Mouse (Mus musculus): ENCODE data around the gene Gm45785. TPM values are rescaled to one million over a fixed set of nuclear protein-coding genes. Genes with fewer than 3 reads are reported as not detected.

Gene Gm45785
- polyA plus RNA-seq, 1 experiment from 2014 or later = not detected

Other genes starting within 250 kb of the Gm45785 start
- gene Olfr61, start 227.4 kb downstream of the Gm45785 start, polyA plus RNA-seq (2014; fragmentation: Nextera tagmentation; extraction: Ambion mirVana) = not detected in 2 replicates
- not detected in 2 replicates for gene Olfr53, start 209.9 kb downstream of the Gm45785 start, polyA plus RNA-seq (2014; fragmentation: Nextera tagmentation; extraction: Ambion mirVana)
- gene Olfr539, start 196.4 kb downstream of the Gm45785 start, polyA plus RNA-seq (2014; fragmentation: Nextera tagmentation; extraction: Ambion mirVana) = 0.20 TPM in 1 of 2 replicates, not detected in the other
- not detected in 2 replicates for gene Olfr45, start 174.4 kb downstream of the Gm45785 start, polyA plus RNA-seq (2014; fragmentation: Nextera tagmentation; extraction: Ambion mirVana)
- gene Olfr541, start 159.1 kb downstream of the Gm45785 start, polyA plus RNA-seq (2014; fragmentation: Nextera tagmentation; extraction: Ambion mirVana) = not detected in 2 replicates
- not detected in 2 replicates for gene Cyp2e1, start 92.6 kb downstream of the Gm45785 start, polyA plus RNA-seq (2014; fragmentation: Nextera tagmentation; extraction: Ambion mirVana)
- 0.35 and 0.69 TPM in 2 replicates for gene Syce1, start 68.5 kb downstream of the Gm45785 start, polyA plus RNA-seq (2014; fragmentation: Nextera tagmentation; extraction: Ambion mirVana)
- 1.4 and 2.3 TPM in 2 replicates for gene Zfp941, start 34.2 kb downstream of the Gm45785 start, polyA plus RNA-seq (2014; fragmentation: Nextera tagmentation; extraction: Ambion mirVana)
- 7.6 and 12.9 TPM in 2 replicates for gene Urah, start 21.3 kb downstream of the Gm45785 start, polyA plus RNA-seq (2014; fragmentation: Nextera tagmentation; extraction: Ambion mirVana)
- gene Scgb1c1, start 10.8 kb downstream of the Gm45785 start, polyA plus RNA-seq (2014; fragmentation: Nextera tagmentation; extraction: Ambion mirVana) = 0.88 and 3.6 TPM in 2 replicates
- not detected in 2 replicates for gene Odf3, start 8.5 kb downstream of the Gm45785 start, polyA plus RNA-seq (2014; fragmentation: Nextera tagmentation; extraction: Ambion mirVana)
- gene Ric8a, start 626 bp upstream of the Gm45785 start, polyA plus RNA-seq (2014; fragmentation: Nextera tagmentation; extraction: Ambion mirVana) = 76.0 and 80.0 TPM in 2 replicates
- gene Bet1l, start 1.2 kb upstream of the Gm45785 start, polyA plus RNA-seq (2014; fragmentation: Nextera tagmentation; extraction: Ambion mirVana) = 65.4 and 75.3 TPM in 2 replicates
- gene Psmd13, start 25.6 kb upstream of the Gm45785 start, polyA plus RNA-seq (2014; fragmentation: Nextera tagmentation; extraction: Ambion mirVana) = 127 and 140 TPM in 2 replicates
- 18.3 and 19.9 TPM in 2 replicates for gene Sirt3, start 26.0 kb upstream of the Gm45785 start, polyA plus RNA-seq (2014; fragmentation: Nextera tagmentation; extraction: Ambion mirVana)
- 55.5 and 92.1 TPM in 2 replicates for gene Cox8b, start 44.1 kb upstream of the Gm45785 start, polyA plus RNA-seq (2014; fragmentation: Nextera tagmentation; extraction: Ambion mirVana)
- 0.19 and 0.42 TPM in 2 replicates for gene Nlrp6, start 64.6 kb upstream of the Gm45785 start, polyA plus RNA-seq (2014; fragmentation: Nextera tagmentation; extraction: Ambion mirVana)
- gene Pgghg, start 85.1 kb upstream of the Gm45785 start, polyA plus RNA-seq (2014; fragmentation: Nextera tagmentation; extraction: Ambion mirVana) = 22.7 and 25.5 TPM in 2 replicates
- 108 and 179 TPM in 2 replicates for gene Ifitm5, start 94.0 kb upstream of the Gm45785 start, polyA plus RNA-seq (2014; fragmentation: Nextera tagmentation; extraction: Ambion mirVana)
- gene Gm45717, start 99.6 kb upstream of the Gm45785 start, polyA plus RNA-seq (2014; fragmentation: Nextera tagmentation; extraction: Ambion mirVana) = 0.89 TPM in 1 of 2 replicates, not detected in the other
- 1,406 and 1,438 TPM in 2 replicates for gene Ifitm2, start 99.7 kb upstream of the Gm45785 start, polyA plus RNA-seq (2014; fragmentation: Nextera tagmentation; extraction: Ambion mirVana)
- 63.4 and 76.6 TPM in 2 replicates for gene Ifitm1, start 110.9 kb upstream of the Gm45785 start, polyA plus RNA-seq (2014; fragmentation: Nextera tagmentation; extraction: Ambion mirVana)
- 170 and 178 TPM in 2 replicates for gene Ifitm3, start 154.4 kb upstream of the Gm45785 start, polyA plus RNA-seq (2014; fragmentation: Nextera tagmentation; extraction: Ambion mirVana)
- 1.6 and 2.1 TPM in 2 replicates for gene Ifitm6, start 161.6 kb upstream of the Gm45785 start, polyA plus RNA-seq (2014; fragmentation: Nextera tagmentation; extraction: Ambion mirVana)
- gene Gm17387, start 172.8 kb upstream of the Gm45785 start, polyA plus RNA-seq (2014; fragmentation: Nextera tagmentation; extraction: Ambion mirVana) = not detected in 2 replicates
- 6.6 and 10.3 TPM in 2 replicates for gene B4galnt4, start 204.8 kb upstream of the Gm45785 start, polyA plus RNA-seq (2014; fragmentation: Nextera tagmentation; extraction: Ambion mirVana)
- 30.0 and 33.5 TPM in 2 replicates for gene Pkp3, start 221.9 kb upstream of the Gm45785 start, polyA plus RNA-seq (2014; fragmentation: Nextera tagmentation; extraction: Ambion mirVana)
- 4.0 and 4.4 TPM in 2 replicates for gene Sigirr, start 244.2 kb upstream of the Gm45785 start, polyA plus RNA-seq (2014; fragmentation: Nextera tagmentation; extraction: Ambion mirVana)

All from embryonic facial prominence, embryonic 14.5 days (tissue).